Mouse (Mus musculus) inflammation-experienced regulatory T-cells (primary cell): ENCODE measurements around the gene 1110025L11Rik. TPM values are rescaled to one million over a fixed set of nuclear protein-coding genes. Genes with fewer than 3 reads are reported as not detected.

Experiments
- polyA plus RNA-seq, 2 experiments: library from polyadenylated mRNA; unstranded; fragments of 100-300 nt; shearing (Covaris generic); gene quantifications; one replicate each; pipeline ENCODE4 v1.2.1; 2017

1110025L11Rik gene
- polyA plus RNA-seq, result not detected

DNA sequence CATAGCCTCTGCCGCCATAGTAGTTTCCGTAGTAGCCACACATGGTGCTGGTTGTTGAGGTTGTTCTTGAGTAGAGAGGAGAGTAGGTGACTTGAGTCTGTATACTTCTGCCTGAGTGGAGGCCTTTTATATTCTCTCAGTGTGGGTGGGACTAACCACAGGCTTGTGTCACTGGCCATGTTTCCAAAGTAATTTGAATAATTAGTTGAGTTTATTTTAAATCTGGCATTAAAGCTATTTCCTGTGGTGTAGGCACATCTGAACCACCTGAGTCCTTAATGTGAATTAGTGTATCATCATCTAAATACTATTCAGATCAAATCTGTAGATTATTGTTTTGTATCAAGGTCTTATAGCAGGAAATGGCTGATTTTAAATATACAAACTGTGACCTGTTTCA is at the start of gene 1110025L11Rik:
Gene 1110025L11Rik (minus strand): TSS at position 101 of the 400 bp plus-strand sequence.

DNA sequence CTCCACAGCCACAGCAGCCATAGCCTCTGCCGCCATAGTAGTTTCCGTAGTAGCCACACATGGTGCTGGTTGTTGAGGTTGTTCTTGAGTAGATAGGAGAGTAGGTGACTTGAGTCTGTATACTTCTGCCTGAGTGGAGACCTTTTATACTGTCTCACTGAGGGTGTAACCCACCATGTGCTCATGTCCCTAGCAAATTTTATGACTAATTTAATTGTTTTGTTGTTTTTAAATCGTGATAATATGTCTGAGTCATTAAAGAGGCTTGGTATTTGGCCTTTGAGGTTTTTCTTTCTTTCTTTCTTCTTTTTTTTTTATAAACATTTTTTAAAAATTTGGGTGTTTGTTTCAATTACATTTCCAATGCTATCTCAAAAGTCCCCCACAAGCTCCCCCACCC is 16.0 kb downstream of the 1110025L11Rik start, which contains the start of gene Krtap6-5:
Gene Krtap6-5 (minus strand): TSS at position 101 of the 400 bp plus-strand sequence.

DNA sequence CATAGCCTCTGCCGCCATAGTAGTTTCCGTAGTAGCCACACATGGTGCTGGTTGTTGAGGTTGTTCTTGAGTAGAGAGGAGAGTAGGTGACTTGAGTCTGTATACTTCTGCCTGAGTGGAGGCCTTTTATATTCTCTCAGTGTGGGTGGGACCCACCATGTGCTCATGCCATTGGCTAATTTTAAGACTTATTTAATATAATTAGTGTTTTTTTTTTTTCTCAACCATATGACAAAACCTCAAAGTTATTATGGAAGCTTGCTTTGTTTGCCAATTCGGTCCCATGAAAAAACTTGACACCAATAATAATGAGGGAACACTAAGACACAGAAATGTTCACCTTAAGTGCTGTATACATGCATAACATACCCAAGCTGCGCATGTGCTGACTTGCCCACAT is 22.4 kb downstream of the 1110025L11Rik start, which contains the start of gene Gm10228:
Gene Gm10228 (minus strand): TSS at position 101 of the 400 bp plus-strand sequence.

DNA sequence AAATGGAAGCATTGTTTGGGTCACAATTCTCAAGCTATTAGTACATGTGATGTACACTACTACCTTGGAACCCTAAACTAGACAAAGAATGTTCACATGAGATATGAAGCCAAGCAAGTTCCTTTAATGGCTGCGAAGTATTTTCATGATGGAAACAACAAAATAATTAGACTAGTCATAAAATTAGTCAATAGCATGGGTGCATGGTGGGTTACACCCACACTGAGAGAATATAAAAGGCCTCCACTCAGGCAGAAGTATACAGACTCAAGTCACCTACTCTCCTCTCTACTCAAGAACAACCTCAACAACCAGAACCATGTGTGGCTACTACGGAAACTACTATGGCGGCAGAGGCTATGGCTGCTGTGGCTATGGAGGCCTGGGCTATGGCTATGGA is 32.4 kb downstream of the 1110025L11Rik start, which contains the start of gene Krtap6-1:
Gene Krtap6-1 (plus strand): TSS at position 301 of the 400 bp plus-strand sequence.

DNA sequence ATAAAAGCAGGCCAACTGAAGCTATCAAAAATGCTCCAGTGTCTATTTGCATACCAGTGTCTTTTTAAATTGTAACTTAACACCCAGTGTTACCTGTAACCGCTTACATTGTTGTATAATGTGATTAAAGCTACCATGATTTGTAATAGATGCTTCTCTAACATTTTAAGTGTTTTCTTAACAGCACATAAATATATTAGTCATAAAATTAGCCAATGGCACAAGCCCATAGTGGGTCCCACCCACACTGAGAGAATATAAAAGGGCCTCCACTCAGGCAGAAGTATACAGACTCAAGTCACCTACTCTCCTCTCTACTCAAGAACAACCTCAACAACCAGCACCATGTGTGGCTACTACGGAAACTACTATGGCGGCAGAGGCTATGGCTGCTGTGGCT is 48.8 kb downstream of the 1110025L11Rik start, which contains the start of gene Gm10229:
Gene Gm10229 (plus strand): TSS at position 301 of the 400 bp plus-strand sequence.

Other genes starting within 250 kb of the 1110025L11Rik start
- not detected for gene Krtap15, start 243.8 kb downstream of the 1110025L11Rik start, polyA plus RNA-seq
- gene Krtap14, start 237.9 kb downstream of the 1110025L11Rik start, polyA plus RNA-seq, result not detected
- gene Krtap19-1, start 194.6 kb downstream of the 1110025L11Rik start, polyA plus RNA-seq, result 1 to 10 TPM in 1 of 2 experiments, not detected in 1; 1.2 TPM
- gene Krtap19-2, start 189.7 kb downstream of the 1110025L11Rik start, polyA plus RNA-seq, result not detected
- gene Krtap19-3, start 186.0 kb downstream of the 1110025L11Rik start, polyA plus RNA-seq, result under 1 TPM in 1 of 2 experiments, not detected in 1; 0.31 TPM
- not detected for gene Krtap19-4, start 178.9 kb downstream of the 1110025L11Rik start, polyA plus RNA-seq
- gene Krtap19-5, start 167.5 kb downstream of the 1110025L11Rik start, polyA plus RNA-seq, result not detected
- gene Krtap19-9b, start 131.7 kb downstream of the 1110025L11Rik start, polyA plus RNA-seq, result not detected
- gene Krtap16-3, start 101.1 kb downstream of the 1110025L11Rik start, polyA plus RNA-seq, result 1 to 10 TPM in 1 of 2 experiments, not detected in 1; 1.1 TPM
- not detected for gene Krtap22-2, start 53.2 kb downstream of the 1110025L11Rik start, polyA plus RNA-seq
- not detected for gene Gm10229, start 48.7 kb downstream of the 1110025L11Rik start, polyA plus RNA-seq
- not detected for gene Krtap6-1, start 32.3 kb downstream of the 1110025L11Rik start, polyA plus RNA-seq
- gene Gm10228, start 22.5 kb downstream of the 1110025L11Rik start, polyA plus RNA-seq, result under 1 TPM in 1 of 2 experiments, not detected in 1; 0.40 TPM
- gene Krtap6-5, start 16.1 kb downstream of the 1110025L11Rik start, polyA plus RNA-seq, result not detected
- not detected for gene Krtap6-3, start 20.0 kb upstream of the 1110025L11Rik start, polyA plus RNA-seq
- not detected for gene Gm6358, start 76.8 kb upstream of the 1110025L11Rik start, polyA plus RNA-seq
- gene Gm10061, start 87.1 kb upstream of the 1110025L11Rik start, polyA plus RNA-seq, result not detected
- gene Gm9789, start 94.0 kb upstream of the 1110025L11Rik start, polyA plus RNA-seq, result not detected
- gene Gm7735, start 105.5 kb upstream of the 1110025L11Rik start, polyA plus RNA-seq, result not detected
- not detected for gene 1110057P08Rik, start 110.7 kb upstream of the 1110025L11Rik start, polyA plus RNA-seq
- not detected for gene Krtap20-2, start 141.9 kb upstream of the 1110025L11Rik start, polyA plus RNA-seq